Mouse (Mus musculus) kidney, adult 2 months (tissue): Measurements from ENCODE around the gene Lrrk1.

Experiments used
- CTCF ChIP-seq: fragments of 200-500 bp; conservative IDR thresholded peaks from 2 replicates; pipeline ENCODE4 v1.5.1; 2011; ENCODE audit warnings: low read depth, mild to moderate bottlenecking, control low read depth, low read length, moderate library complexity, mixed read lengths; ENCODE audit not compliant: insufficient read depth, insufficient read length
- POLR2A ChIP-seq: fragments of 200-500 bp; IDR thresholded peaks from one replicate; pipeline ENCODE4 v1.6.1; 2011; ENCODE audit warnings: low read depth, low read length, control low read depth

DNA sequence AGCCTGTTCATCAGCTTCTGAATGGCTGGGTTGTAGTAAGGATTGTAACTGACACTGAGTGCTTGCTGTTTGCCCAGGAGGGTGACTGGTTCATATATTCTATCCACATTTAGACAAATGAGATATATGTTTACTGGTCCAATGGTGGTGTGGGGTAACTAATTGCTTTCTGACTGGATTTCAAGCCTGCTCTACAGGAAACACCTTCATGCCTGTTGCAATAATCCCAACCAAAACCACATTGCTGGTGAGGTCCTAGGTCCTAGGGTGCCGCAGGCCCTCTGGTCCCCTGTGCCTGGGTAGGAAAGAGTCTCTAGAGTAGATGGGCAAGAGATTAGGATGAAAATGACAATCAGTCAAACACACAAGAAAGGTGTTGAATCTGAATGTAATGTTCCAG lies 175.3 kb downstream of the Lrrk1 start:
- TF ChIP-seq CTCF, result no peak
- TF ChIP-seq POLR2A, result no peak
